Mouse (Mus musculus) heart, adult 2 months (tissue): ENCODE data around the gene Srsf2.

Source experiments
- CTCF ChIP-seq: fragments of 200-600 bp; IDR thresholded peaks from 2 replicates; pipeline ENCODE4 v1.8.1; 2022; ENCODE audit warnings: antibody characterized with exemption, mild to moderate bottlenecking, moderate library complexity
- POLR2A ChIP-seq: fragments of 200-500 bp; IDR thresholded peaks from 2 replicates; pipeline ENCODE4 v1.6.1; 2011; ENCODE audit warnings: mild to moderate bottlenecking, low read depth, low read length, control low read depth; ENCODE audit not compliant: insufficient read depth

DNA sequence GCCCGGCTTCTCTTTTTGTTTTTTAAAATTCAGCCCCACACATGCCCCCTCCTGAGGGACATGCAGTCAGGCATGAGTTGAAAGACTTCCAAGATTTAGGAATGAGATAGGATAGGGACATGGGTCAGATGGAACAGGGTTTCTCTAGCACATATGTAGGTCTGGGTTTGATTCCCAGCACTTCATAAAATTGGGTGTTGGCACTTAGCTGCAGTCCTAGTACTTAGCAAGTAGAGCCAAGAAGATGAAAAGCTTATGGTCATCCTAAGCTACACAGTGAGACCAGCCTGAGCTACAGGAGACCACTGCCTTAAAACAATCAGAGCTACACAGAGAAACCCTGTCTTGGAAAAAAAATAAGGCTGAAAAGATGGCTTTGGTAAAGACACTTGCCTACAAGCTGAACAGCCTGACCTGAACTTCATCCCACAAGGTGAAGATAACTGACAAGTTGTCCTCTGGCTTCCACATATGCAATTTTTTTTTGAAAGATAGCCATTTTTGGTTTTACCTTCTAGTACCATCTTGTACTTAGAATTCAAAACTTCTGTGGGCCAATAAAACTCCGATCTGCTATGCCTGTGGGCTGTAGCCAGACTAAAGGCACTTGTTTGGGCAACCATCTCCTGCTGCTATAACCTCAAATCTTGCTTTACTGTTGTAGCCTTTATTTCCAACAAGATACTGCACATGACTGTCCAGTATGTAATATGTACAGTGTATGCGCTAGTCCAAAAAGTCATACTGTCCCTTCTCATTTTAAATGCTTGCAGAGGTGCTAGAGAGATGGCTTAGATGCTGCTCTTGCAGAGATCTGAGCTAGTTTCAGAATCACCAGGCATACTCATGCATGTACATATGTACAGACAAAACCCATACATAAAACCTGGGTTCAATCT lies 5.5 kb downstream of the Srsf2 start:
- TF ChIP-seq CTCF (no peak), POLR2A (no peak)
